Mouse (Mus musculus) limb, embryonic 15.5 days (tissue): ENCODE data around the gene Pcdh19. TPM values are rescaled to one million over a fixed set of nuclear protein-coding genes. Genes with fewer than 3 reads are reported as not detected.
"Not testable (repeated sequence)": the region's sequence is repeated elsewhere in the genome, so short reads cannot be mapped to it uniquely, and the experiment has no call there.

Experiments used
- ATAC-seq: fragments of 200-750 bp; cut with Nextera tagmentation; 2 replicates; pipeline ENCODE4 v1.8.0; 2017; ENCODE audit warnings: low read depth, moderate TSS enrichment; ENCODE audit not compliant: insufficient number of reproducible peaks, low FRiP score, low TSS enrichment
- H3K27ac ChIP-seq: fragments of 300-500 bp; sonication (generic); 2 replicates; pipeline ENCODE4 v1.5.1; 2015; ENCODE audit warnings: moderate library complexity, mild to moderate bottlenecking, inconsistent platforms
- H3K27me3 ChIP-seq: fragments of 300-500 bp; sonication (generic); 2 replicates; pipeline ENCODE4 v1.6.1; 2015; ENCODE audit warnings: inconsistent platforms
- H3K36me3 ChIP-seq: fragments of 300-500 bp; sonication (generic); 2 replicates; pipeline ENCODE4 v1.6.1; 2015; ENCODE audit warnings: inconsistent platforms
- H3K4me1 ChIP-seq: fragments of 300-500 bp; sonication (generic); 2 replicates; pipeline ENCODE4 v1.6.1; 2015; ENCODE audit warnings: inconsistent platforms
- H3K4me2 ChIP-seq: fragments of 300-500 bp; sonication (generic); 2 replicates; pipeline ENCODE4 v1.6.1; 2015; ENCODE audit warnings: mild to moderate bottlenecking, inconsistent platforms
- H3K4me3 ChIP-seq: fragments of 300-500 bp; sonication (generic); 2 replicates; pipeline ENCODE4 v1.5.1; 2015; ENCODE audit warnings: mild to moderate bottlenecking, inconsistent platforms
- H3K9ac ChIP-seq: fragments of 300-500 bp; sonication (generic); 2 replicates; pipeline ENCODE4 v1.6.1; 2015; ENCODE audit warnings: inconsistent platforms
- H3K9me3 ChIP-seq: fragments of 300-500 bp; sonication (generic); 2 replicates; pipeline ENCODE4 v1.6.1; 2016; ENCODE audit warnings: inconsistent platforms
- WGBS: fragments of 180-500 bp; shearing (Covaris S2); methylation state at CpG from one replicate; pipeline ENCODE4 v1.1.7; 2015; 5-methylcytosine and 5-hydroxymethylcytosine counted together
- polyA plus RNA-seq: library from polyadenylated mRNA; unstranded; fragments of >200 nt; fragmentation: Nextera tagmentation; extraction: Ambion mirVana; gene quantifications from 2 replicates; pipeline ENCODE4 v1.2.1, GENCODE M21; 2015

Pcdh19 gene
- polyA plus RNA-seq: 4.8 and 5.2 TPM in 2 replicates

GRCm38 (mm10) chrX:133688840-133689239, at the start of gene Pcdh19:
Gene Pcdh19, minus strand, starts transcription at chrX:133688987.
- peak within 1 kb of the TSS; percentile 54 for H3K4me3 ChIP-seq
- H3K36me3 ChIP-seq: no peaks in the 10 kb centered on the region
- peak; percentile 92 for ATAC-seq
- WGBS: 16% methylated on average over 22 of the region's 26 CpGs
- 0 out of 2 replicates have a peak within 1 kb of the TSS, but pooled peaks have one; percentile 28 for H3K9ac ChIP-seq
- H3K4me2 ChIP-seq: peak within 1 kb of the TSS; percentile 79
- peaks cover 54% of the 10 kb centered on the region for H3K27me3 ChIP-seq
- 0 out of 2 replicates have a peak, but pooled peaks cover 3% of the 10 kb centered on the region for H3K4me1 ChIP-seq
- no peaks in the 10 kb centered on the region for H3K9me3 ChIP-seq
- H3K27ac ChIP-seq: peak within 1 kb of the TSS; percentile 73

GRCm38 (mm10) chrX:133735871-133736270, 47.1 kb upstream of the Pcdh19 start:
- no peaks in the 10 kb centered on the region for H3K9me3 ChIP-seq
- no peak for ATAC-seq

GRCm38 (mm10) chrX:133734984-133735383, 46.2 kb upstream of the Pcdh19 start:
- Histone ChIP-seq H3K4me3 (no peak overlapping the region), H3K36me3 (no peaks in the 10 kb centered on the region), H3K9ac (no peak overlapping the region), H3K4me2 (no peak overlapping the region), H3K9me3 (no peaks in the 10 kb centered on the region), H3K27ac (no peak overlapping the region), H3K27me3 (no peaks in the 10 kb centered on the region), H3K4me1 (no peaks in the 10 kb centered on the region)
- 45% methylated on average over 6 of the region's 6 CpGs for WGBS
- no peak for ATAC-seq

More at GRCm38 (mm10) chrX:133735871-133736270, 47.1 kb upstream of the Pcdh19 start:
- Histone ChIP-seq H3K4me3 (no peak overlapping the region), H3K27me3 (no peaks in the 10 kb centered on the region), H3K4me2 (no peak overlapping the region), H3K27ac (no peak overlapping the region), H3K36me3 (no peaks in the 10 kb centered on the region), H3K9ac (no peak overlapping the region), H3K4me1 (no peaks in the 10 kb centered on the region)
- WGBS: 75% methylated on average over 2 of the region's 2 CpGs

GRCm38 (mm10) chrX:133721517-133721916, 32.7 kb upstream of the Pcdh19 start:
- Histone ChIP-seq H3K9me3 (no peaks in the 10 kb centered on the region), H3K27me3 (no peaks in the 10 kb centered on the region), H3K4me3 (no peak overlapping the region), H3K27ac (no peak overlapping the region), H3K4me2 (no peak overlapping the region), H3K9ac (no peak overlapping the region), H3K4me1 (no peaks in the 10 kb centered on the region), H3K36me3 (no peaks in the 10 kb centered on the region)
- WGBS: 80% methylated on average over 3 of the region's 3 CpGs
- ATAC-seq: no peak

- Histone ChIP-seq H3K4me2 (no peak overlapping the region), H3K4me3 (no peak overlapping the region), H3K9me3 (no peaks in the 10 kb centered on the region), H3K4me1 (no peaks in the 10 kb centered on the region), H3K27me3 (no peaks in the 10 kb centered on the region), H3K9ac (no peak overlapping the region), H3K27ac (no peak overlapping the region), H3K36me3 (no peaks in the 10 kb centered on the region)
- 63% methylated on average over 2 of the region's 2 CpGs for WGBS
- no peak for ATAC-seq
Observed at GRCm38 (mm10) chrX:133710621-133711020, 21.8 kb upstream of the Pcdh19 start.

- Histone ChIP-seq H3K27ac (no peak overlapping the region), H3K4me3 (no peak overlapping the region), H3K36me3 (no peaks in the 10 kb centered on the region), H3K4me2 (no peak overlapping the region), H3K4me1 (no peaks in the 10 kb centered on the region), H3K9me3 (no peaks in the 10 kb centered on the region), H3K9ac (no peak overlapping the region), H3K27me3 (no peaks in the 10 kb centered on the region)
- no peak for ATAC-seq
- WGBS: 85% methylated on average over 1 of the region's 1 CpGs
Observed at GRCm38 (mm10) chrX:133702902-133703301, 14.1 kb upstream of the Pcdh19 start.

- WGBS: 90% methylated on average over 3 of the region's 4 CpGs
- not testable (repeated sequence) for H3K36me3 ChIP-seq, ATAC-seq
Observed at GRCm38 (mm10) chrX:133697871-133698270, 9.1 kb upstream of the Pcdh19 start.

GRCm38 (mm10) chrX:133696461-133696860, 7.7 kb upstream of the Pcdh19 start:
- Histone ChIP-seq H3K27ac (no peak overlapping the region), H3K9me3 (no peaks in the 10 kb centered on the region), H3K4me1 (no peaks in the 10 kb centered on the region), H3K27me3 (peaks cover 14% of the 10 kb centered on the region), H3K4me3 (no peak overlapping the region), H3K9ac (no peak overlapping the region), H3K36me3 (no peaks in the 10 kb centered on the region), H3K4me2 (no peak overlapping the region)
- 53% methylated on average over 4 of the region's 4 CpGs for WGBS
- ATAC-seq: no peak

More at GRCm38 (mm10) chrX:133697871-133698270, 9.1 kb upstream of the Pcdh19 start:
- H3K4me3 ChIP-seq, H3K9ac ChIP-seq, H3K27ac ChIP-seq, H3K9me3 ChIP-seq, H3K4me2 ChIP-seq, H3K4me1 ChIP-seq: not testable (repeated sequence)
- peaks cover 11% of the 10 kb centered on the region; the same call in 1 of the 2 replicates for H3K27me3 ChIP-seq

- Histone ChIP-seq H3K4me2 (no peak overlapping the region), H3K4me3 (no peak overlapping the region), H3K9ac (no peak overlapping the region), H3K36me3 (no peaks in the 10 kb centered on the region), H3K27me3 (peaks cover 34% of the 10 kb centered on the region), H3K9me3 (no peaks in the 10 kb centered on the region), H3K27ac (no peak overlapping the region), H3K4me1 (no peaks in the 10 kb centered on the region)
- 51% methylated on average over 5 of the region's 5 CpGs for WGBS
- no peak for ATAC-seq
Observed at GRCm38 (mm10) chrX:133693037-133693760, 4.4 kb upstream of the Pcdh19 start.

GRCm38 (mm10) chrX:133692392-133692790, 3.6 kb upstream of the Pcdh19 start:
- 40% methylated on average over 2 of the region's 2 CpGs for WGBS
- H3K27ac ChIP-seq: no peak overlapping the region
- H3K9ac ChIP-seq: no peak overlapping the region
- no peak overlapping the region for H3K4me2 ChIP-seq
- H3K4me3 ChIP-seq: no peak overlapping the region
- peaks cover 38% of the 10 kb centered on the region for H3K27me3 ChIP-seq
- 0 out of 2 replicates have a peak, but pooled peaks cover 2% of the 10 kb centered on the region for H3K4me1 ChIP-seq
- no peaks in the 10 kb centered on the region for H3K36me3 ChIP-seq
- no peak for ATAC-seq
- H3K9me3 ChIP-seq: no peaks in the 10 kb centered on the region

- WGBS: 17% methylated on average over 12 of the region's 12 CpGs
- H3K9ac ChIP-seq: no peak overlapping the region
- H3K27me3 ChIP-seq: peaks cover 43% of the 10 kb centered on the region
- no peak for ATAC-seq
- H3K27ac ChIP-seq: no peak overlapping the region
- H3K4me2 ChIP-seq: peak overlapping the region; percentile 79
- 0 out of 2 replicates have a peak, but pooled peaks cover 3% of the 10 kb centered on the region for H3K4me1 ChIP-seq
- peak overlapping the region; percentile 29 for H3K4me3 ChIP-seq
- H3K36me3 ChIP-seq: no peaks in the 10 kb centered on the region
- H3K9me3 ChIP-seq: no peaks in the 10 kb centered on the region
Observed at GRCm38 (mm10) chrX:133691581-133692391, 3.0 kb upstream of the Pcdh19 start.

- ATAC-seq: no peak
- peak overlapping the region; percentile 79 for H3K4me2 ChIP-seq
- H3K27me3 ChIP-seq: peaks cover 47% of the 10 kb centered on the region
- H3K27ac ChIP-seq: no peak overlapping the region
- no peaks in the 10 kb centered on the region for H3K9me3 ChIP-seq
- H3K9ac ChIP-seq: no peak overlapping the region
- no peaks in the 10 kb centered on the region for H3K36me3 ChIP-seq
- H3K4me3 ChIP-seq: peak overlapping the region; percentile 29
- 0 out of 2 replicates have a peak, but pooled peaks cover 3% of the 10 kb centered on the region for H3K4me1 ChIP-seq
- 13% methylated on average over 11 of the region's 11 CpGs for WGBS
Observed at GRCm38 (mm10) chrX:133690822-133691221, 2.0 kb upstream of the Pcdh19 start.
